Mouse (Mus musculus) testis, adult 2 months (tissue): ENCODE measurements around the gene Spock1. TPM values are rescaled to one million over a fixed set of nuclear protein-coding genes. Genes with fewer than 3 reads are reported as not detected.

Experiments used
- H3K27ac ChIP-seq: fragments of 200-500 bp; 2 replicates; pipeline ENCODE4 v1.5.1; 2012; ENCODE audit warnings: low read depth, low read length; ENCODE audit not compliant: control insufficient read depth, insufficient read depth
- H3K27me3 ChIP-seq: fragments of 200-500 bp; 2 replicates; pipeline ENCODE4 v1.6.1; 2012; ENCODE audit warnings: mild to moderate bottlenecking, low read length, moderate library complexity; ENCODE audit not compliant: control insufficient read depth, insufficient read depth
- H3K36me3 ChIP-seq: fragments of 200-500 bp; 2 replicates; pipeline ENCODE4 v1.6.1; 2012; ENCODE audit warnings: mild to moderate bottlenecking, low read length; ENCODE audit not compliant: control insufficient read depth, insufficient read depth
- H3K4me1 ChIP-seq: fragments of 200-500 bp; 2 replicates; pipeline ENCODE4 v1.6.1; 2012; ENCODE audit warnings: low read length; ENCODE audit not compliant: control insufficient read depth, insufficient read depth
- H3K4me3 ChIP-seq: fragments of 200-500 bp; 2 replicates; pipeline ENCODE4 v1.5.1; 2012; ENCODE audit warnings: low read depth, mild to moderate bottlenecking, low read length, moderate library complexity, mixed read lengths; ENCODE audit not compliant: control insufficient read depth
- CTCF ChIP-seq: fragments of 200-500 bp; IDR thresholded peaks from 2 replicates; pipeline ENCODE4 v1.5.1; 2012; ENCODE audit warnings: low read depth, mild to moderate bottlenecking, inconsistent platforms, low read length, moderate library complexity; ENCODE audit not compliant: control insufficient read depth, insufficient read depth, insufficient replicate concordance
- POLR2A ChIP-seq: fragments of 200-500 bp; IDR thresholded peaks from 2 replicates; pipeline ENCODE4 v1.6.1; 2012; ENCODE audit warnings: low read depth, mild to moderate bottlenecking, inconsistent platforms, low read length, moderate library complexity; ENCODE audit not compliant: control insufficient read depth
- polyA plus RNA-seq: library from polyadenylated mRNA; depleted of rRNA; stranded (reverse); fragments of >200 nt; gene quantifications from 2 replicates; pipeline ENCODE4 v1.2.3, GENCODE M21; 2012

Gene Spock1
- polyA plus RNA-seq, 1 experiment, result 0.70 TPM

DNA sequence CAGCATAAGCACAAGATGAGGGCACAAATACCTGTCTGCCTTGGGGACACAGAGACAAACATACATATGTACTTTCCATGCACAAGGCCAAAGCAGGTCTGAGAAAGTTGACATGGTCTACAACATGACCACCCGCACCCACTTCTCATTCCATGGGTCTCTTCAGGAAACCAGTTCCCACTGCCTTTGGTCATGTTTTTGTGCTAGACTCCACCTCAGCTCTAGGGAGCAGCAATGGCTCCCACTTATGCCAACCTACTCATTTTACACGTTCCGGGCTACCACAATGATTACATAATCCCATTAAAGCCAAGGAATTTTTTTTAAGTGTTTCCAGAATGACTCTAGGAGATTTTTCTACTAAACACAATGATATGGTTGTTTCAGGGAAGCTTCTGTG is 147.5 kb downstream of the Spock1 start:
- TF ChIP-seq POLR2A (no peak), CTCF (no peak)
- Histone ChIP-seq H3K36me3 (no peaks in the 10 kb centered on the region), H3K4me1 (no peaks in the 10 kb centered on the region), H3K4me3 (no peak overlapping the region), H3K27ac (no peak overlapping the region), H3K27me3 (no peaks in the 10 kb centered on the region)

DNA sequence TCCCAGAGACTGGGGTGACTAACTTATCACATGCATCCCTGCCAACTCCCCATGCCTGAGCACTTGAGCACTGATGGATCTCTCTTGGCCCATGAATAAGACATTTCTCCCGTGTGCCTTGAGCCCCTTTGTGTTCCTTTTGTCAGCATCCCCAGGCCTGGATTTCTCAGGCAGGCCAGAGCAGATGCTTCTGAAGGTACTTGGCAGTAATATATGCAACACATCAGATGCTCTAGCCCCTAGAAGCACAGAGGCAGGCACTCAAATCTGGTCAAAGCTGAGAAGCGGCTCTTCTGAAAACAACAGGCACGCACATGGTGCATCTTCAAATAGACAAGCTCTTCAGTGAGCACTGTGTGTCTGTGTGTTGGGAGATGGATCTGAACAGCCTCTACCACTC is 151.8 kb downstream of the Spock1 start:
- no peaks in the 10 kb centered on the region for H3K4me1 ChIP-seq
- no peaks in the 10 kb centered on the region for H3K27me3 ChIP-seq
- TF ChIP-seq POLR2A, result no peak
- H3K4me3 ChIP-seq, result no peak overlapping the region
- H3K27ac ChIP-seq, result no peak overlapping the region
- H3K36me3 ChIP-seq, result no peaks in the 10 kb centered on the region

DNA sequence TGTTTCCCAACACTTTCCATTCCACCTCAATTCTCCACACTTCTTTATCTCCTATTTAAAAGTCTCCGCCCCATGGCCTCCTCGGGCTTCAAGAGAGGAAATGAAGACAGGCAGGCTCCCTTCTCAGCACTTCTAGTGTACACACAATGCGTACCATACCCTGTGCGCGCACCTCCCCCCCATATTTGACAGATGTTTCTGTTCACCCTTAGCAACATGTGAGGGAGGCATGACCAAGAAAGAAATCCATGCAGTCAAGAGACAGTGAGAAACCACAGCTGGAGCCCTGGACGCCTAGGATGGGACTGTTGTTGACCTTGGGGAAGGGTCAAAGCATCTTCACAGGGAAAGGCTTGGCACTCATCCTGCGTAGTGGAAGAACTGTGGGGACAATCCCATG is 157.3 kb downstream of the Spock1 start:
- TF ChIP-seq CTCF (no peak), POLR2A (no peak)
- no peaks in the 10 kb centered on the region for H3K27me3 ChIP-seq

DNA sequence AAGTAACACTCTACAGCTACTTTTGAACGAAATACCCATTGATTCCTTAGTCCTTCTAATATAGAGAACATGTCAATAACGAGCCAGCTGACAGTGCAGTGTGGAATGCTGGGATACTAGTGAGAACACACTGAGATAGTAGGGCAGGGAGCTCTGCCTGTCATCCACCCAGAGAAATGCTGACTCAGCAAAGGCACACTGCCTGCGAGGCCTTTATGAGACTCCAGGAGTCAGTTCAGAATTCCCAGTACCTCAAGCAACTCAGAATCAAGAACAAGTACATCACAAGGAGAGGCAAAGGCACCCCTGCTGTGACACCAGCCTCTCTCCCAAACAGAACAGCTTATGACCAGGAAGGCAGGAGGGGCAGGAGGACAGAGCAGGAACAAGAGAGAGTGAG is 163.5 kb downstream of the Spock1 start:
- Histone ChIP-seq H3K36me3 (no peaks in the 10 kb centered on the region), H3K27me3 (no peaks in the 10 kb centered on the region), H3K4me3 (no peak overlapping the region), H3K27ac (no peak overlapping the region), H3K4me1 (no peaks in the 10 kb centered on the region)
- TF ChIP-seq CTCF (no peak), POLR2A (no peak)

More for the DNA sequence above, 157.3 kb downstream of the Spock1 start:
- H3K4me3 ChIP-seq, result no peak overlapping the region
- H3K27ac ChIP-seq, result no peak overlapping the region
- no peaks in the 10 kb centered on the region for H3K36me3 ChIP-seq
- no peaks in the 10 kb centered on the region for H3K4me1 ChIP-seq

- Histone ChIP-seq H3K36me3 (no peaks in the 10 kb centered on the region), H3K4me3 (no peak overlapping the region), H3K4me1 (no peaks in the 10 kb centered on the region), H3K27ac (no peak overlapping the region), H3K27me3 (no peaks in the 10 kb centered on the region)
- TF ChIP-seq POLR2A, result no peak
- no peak for TF ChIP-seq CTCF
Measured at GRCm38 (mm10) chr13:57741186-57741585, 166.9 kb downstream of the Spock1 start.

GRCm38 (mm10) chr13:57740473-57740872 is 167.7 kb downstream of the Spock1 start:
- no peaks in the 10 kb centered on the region for H3K36me3 ChIP-seq
- no peaks in the 10 kb centered on the region for H3K27me3 ChIP-seq
- TF ChIP-seq CTCF (no peak), POLR2A (no peak)
- no peaks in the 10 kb centered on the region for H3K4me1 ChIP-seq
- H3K4me3 ChIP-seq, result no peak overlapping the region
- H3K27ac ChIP-seq, result no peak overlapping the region

DNA sequence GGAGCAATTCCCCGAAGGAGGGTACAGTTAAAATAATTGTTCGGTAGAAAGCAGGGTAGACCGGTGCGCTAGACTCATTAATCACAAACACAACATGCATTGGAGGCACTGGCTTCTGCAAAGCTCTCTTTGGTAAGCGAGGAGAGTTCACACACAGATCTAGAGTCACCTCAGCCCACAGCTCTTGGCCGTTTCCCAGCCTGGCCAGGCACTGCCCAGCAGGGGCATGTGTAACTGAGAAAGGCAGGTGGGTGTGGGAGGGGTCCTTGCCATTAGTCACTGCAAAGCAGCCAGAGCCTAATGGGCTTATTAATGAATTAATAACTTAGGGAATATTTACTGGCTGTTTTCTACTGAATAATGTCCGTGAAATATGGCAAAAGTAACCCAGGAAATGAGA is 172.1 kb downstream of the Spock1 start:
- Histone ChIP-seq H3K27ac (no peak overlapping the region), H3K4me3 (no peak overlapping the region), H3K27me3 (no peaks in the 10 kb centered on the region), H3K36me3 (no peaks in the 10 kb centered on the region), H3K4me1 (no peaks in the 10 kb centered on the region)
- TF ChIP-seq POLR2A (no peak), CTCF (no peak)

- no peaks in the 10 kb centered on the region for H3K27me3 ChIP-seq
- TF ChIP-seq POLR2A (no peak), CTCF (no peak)
- H3K4me3 ChIP-seq, result no peak overlapping the region
- H3K4me1 ChIP-seq, result no peaks in the 10 kb centered on the region
- H3K36me3 ChIP-seq, result no peaks in the 10 kb centered on the region
- no peak overlapping the region for H3K27ac ChIP-seq
Measured at GRCm38 (mm10) chr13:57734549-57734948, 173.6 kb downstream of the Spock1 start.
